Mouse (Mus musculus) lung, embryonic 16.5 days (tissue): ENCODE data around the gene Ttc7. TPM values are rescaled to one million over a fixed set of nuclear protein-coding genes. Genes with fewer than 3 reads are reported as not detected.

ENCODE experiments used
- ATAC-seq: fragments of 200-750 bp; cut with Nextera tagmentation; 2 replicates; pipeline ENCODE4 v1.8.0; 2017; ENCODE audit warnings: low read depth, mild to moderate bottlenecking, moderate library complexity
- H3K27ac ChIP-seq: fragments of 300-500 bp; sonication (generic); 2 replicates; pipeline ENCODE4 v1.5.1; 2014; ENCODE audit warnings: mild to moderate bottlenecking, control low read depth, low read length
- H3K27me3 ChIP-seq: fragments of 300-500 bp; sonication (generic); 2 replicates; pipeline ENCODE4 v1.6.1; 2014; ENCODE audit warnings: low read depth, low read length, mixed read lengths; ENCODE audit not compliant: control insufficient read depth, insufficient read depth
- H3K36me3 ChIP-seq: fragments of 300-500 bp; sonication (generic); 2 replicates; pipeline ENCODE4 v1.6.1; 2014; ENCODE audit warnings: low read length; ENCODE audit not compliant: control insufficient read depth, insufficient read depth
- H3K4me1 ChIP-seq: fragments of 300-500 bp; sonication (generic); replicated peaks from 2 replicates; pipeline ENCODE4 v1.6.1; 2014; ENCODE audit warnings: low read length, mixed read lengths; ENCODE audit not compliant: control insufficient read depth, insufficient read depth
- H3K4me2 ChIP-seq: fragments of 300-500 bp; sonication (generic); 2 replicates; pipeline ENCODE4 v1.6.1; 2014; ENCODE audit warnings: low read depth, low read length, control low read depth
- H3K4me3 ChIP-seq: fragments of 300-500 bp; sonication (generic); 2 replicates; pipeline ENCODE4 v1.5.1; 2014; ENCODE audit warnings: mild to moderate bottlenecking, low read length, control low read depth
- H3K9ac ChIP-seq: fragments of 300-500 bp; sonication (generic); 2 replicates; pipeline ENCODE4 v1.6.1; 2014; ENCODE audit warnings: low read length, control low read depth
- H3K9me3 ChIP-seq: fragments of 300-500 bp; sonication (generic); 2 replicates; pipeline ENCODE4 v1.6.1; 2016; ENCODE audit warnings: low read length; ENCODE audit not compliant: control insufficient read depth
- WGBS: fragments of 180-500 bp; shearing (Covaris S2); extraction: QIAGEN DNeasy Blood & Tissue Kit; methylation state at CpG from one replicate; pipeline ENCODE4 v1.1.7; 2014; 5-methylcytosine and 5-hydroxymethylcytosine counted together
- polyA plus RNA-seq: library from polyadenylated mRNA; unstranded; fragments of >200 nt; fragmentation: Nextera tagmentation; extraction: Ambion mirVana; gene quantifications from 2 replicates; pipeline ENCODE4 v1.2.1, GENCODE M21; 2015

The Ttc7 gene
- polyA plus RNA-seq, 1 experiment from 2014 or later = 6.4 TPM

DNA sequence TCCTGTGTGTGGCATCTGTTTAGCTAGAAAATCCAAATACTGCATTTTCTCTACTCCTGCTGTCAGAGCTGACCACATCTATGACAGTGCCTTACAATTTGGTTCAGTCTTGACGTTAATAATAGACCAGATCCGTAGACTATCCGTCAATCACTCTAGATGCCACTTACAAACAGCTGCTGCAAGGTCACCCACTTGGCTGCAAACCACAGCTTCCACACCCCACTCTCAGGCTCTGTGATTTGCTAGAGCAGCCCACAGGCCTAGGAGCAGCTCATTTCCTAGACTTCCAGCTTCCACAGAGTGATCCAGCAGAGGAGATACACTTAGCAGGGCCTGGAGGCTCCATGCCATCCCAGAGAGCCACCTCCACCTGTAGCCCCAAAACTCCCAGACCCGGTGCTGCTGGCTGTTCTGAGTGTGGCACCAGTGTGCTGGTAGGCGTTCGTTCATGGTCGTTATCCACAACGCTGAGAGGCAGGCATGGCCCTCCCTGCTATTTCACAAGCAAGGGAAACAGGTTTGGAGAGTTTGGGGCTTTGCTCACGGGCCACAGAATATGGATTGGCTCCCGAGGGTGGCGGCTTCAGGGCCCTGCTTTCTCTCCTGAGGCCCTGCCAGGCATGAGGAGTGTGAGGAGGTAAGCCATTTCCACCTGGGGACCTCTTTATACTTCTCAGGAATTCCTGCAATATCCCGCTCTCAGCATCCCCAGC, 26.5 kb downstream of the Ttc7 start:
- H3K4me3 ChIP-seq = no peak overlapping the region
- no peaks in the 10 kb centered on the region for H3K36me3 ChIP-seq
- ATAC-seq = no peak
- no peaks in the 10 kb centered on the region for H3K9me3 ChIP-seq
- peaks cover 4% of the 10 kb centered on the region for H3K4me1 ChIP-seq
- WGBS = 55% methylated on average over 12 of the region's 12 CpGs
- no peak overlapping the region for H3K27ac ChIP-seq
- H3K9ac ChIP-seq = no peak overlapping the region
- no peaks in the 10 kb centered on the region for H3K27me3 ChIP-seq
- no peak overlapping the region for H3K4me2 ChIP-seq

DNA sequence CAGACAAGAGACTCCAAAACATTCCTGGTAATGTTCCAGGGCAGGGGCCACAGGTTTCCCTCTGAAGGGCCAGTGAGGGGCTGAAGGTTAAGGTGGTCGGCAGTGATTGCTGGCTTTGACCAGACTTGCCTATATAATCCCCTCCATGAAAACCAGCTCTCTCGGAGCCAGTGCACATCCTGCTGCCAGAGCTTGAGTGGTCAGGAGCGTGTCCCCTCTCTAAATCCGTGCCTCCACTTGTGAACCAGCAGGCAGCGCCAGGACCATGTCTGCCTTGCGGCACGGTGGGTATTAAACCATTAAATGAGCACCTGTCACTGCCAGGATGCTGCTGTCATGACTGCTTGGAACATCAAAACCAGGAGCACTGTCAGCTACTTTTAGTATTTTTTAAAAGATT, 27.8 kb downstream of the Ttc7 start:
- 83% methylated on average over 7 of the region's 7 CpGs for WGBS
- no peaks in the 10 kb centered on the region for H3K9me3 ChIP-seq

DNA sequence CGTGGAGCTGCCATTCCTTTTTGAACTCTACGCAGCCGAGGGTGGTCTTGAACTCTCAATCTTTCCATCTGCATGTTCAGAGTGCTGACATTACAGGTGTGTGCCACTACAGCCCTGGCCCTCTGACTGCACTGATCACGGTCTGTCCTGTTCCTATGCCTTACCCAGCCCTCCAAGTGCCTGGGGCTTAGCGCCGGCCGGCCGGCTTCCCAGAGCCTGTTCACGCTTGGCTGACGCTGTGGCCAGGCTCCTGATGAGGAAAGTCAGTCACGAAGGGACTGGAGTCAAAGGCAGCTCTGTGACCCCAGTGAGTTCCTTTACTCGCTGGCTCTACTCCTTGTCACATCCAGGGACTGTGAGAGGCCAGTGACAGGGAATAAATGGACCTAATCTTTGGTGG, 29.7 kb downstream of the Ttc7 start:
- Histone ChIP-seq H3K4me3 (no peak overlapping the region), H3K27ac (no peak overlapping the region), H3K36me3 (no peaks in the 10 kb centered on the region), H3K27me3 (no peaks in the 10 kb centered on the region), H3K4me1 (peaks cover 7% of the 10 kb centered on the region), H3K9ac (no peak overlapping the region), H3K9me3 (no peaks in the 10 kb centered on the region), H3K4me2 (no peak overlapping the region)
- 55% methylated on average over 12 of the region's 12 CpGs for WGBS
- ATAC-seq = no peak

More for the DNA sequence above, 27.8 kb downstream of the Ttc7 start:
- no peak overlapping the region for H3K4me3 ChIP-seq
- no peak for ATAC-seq
- no peak overlapping the region for H3K9ac ChIP-seq
- H3K4me2 ChIP-seq = no peak overlapping the region
- peaks cover 7% of the 10 kb centered on the region for H3K4me1 ChIP-seq
- no peak overlapping the region for H3K27ac ChIP-seq
- no peaks in the 10 kb centered on the region for H3K27me3 ChIP-seq
- no peaks in the 10 kb centered on the region for H3K36me3 ChIP-seq

DNA sequence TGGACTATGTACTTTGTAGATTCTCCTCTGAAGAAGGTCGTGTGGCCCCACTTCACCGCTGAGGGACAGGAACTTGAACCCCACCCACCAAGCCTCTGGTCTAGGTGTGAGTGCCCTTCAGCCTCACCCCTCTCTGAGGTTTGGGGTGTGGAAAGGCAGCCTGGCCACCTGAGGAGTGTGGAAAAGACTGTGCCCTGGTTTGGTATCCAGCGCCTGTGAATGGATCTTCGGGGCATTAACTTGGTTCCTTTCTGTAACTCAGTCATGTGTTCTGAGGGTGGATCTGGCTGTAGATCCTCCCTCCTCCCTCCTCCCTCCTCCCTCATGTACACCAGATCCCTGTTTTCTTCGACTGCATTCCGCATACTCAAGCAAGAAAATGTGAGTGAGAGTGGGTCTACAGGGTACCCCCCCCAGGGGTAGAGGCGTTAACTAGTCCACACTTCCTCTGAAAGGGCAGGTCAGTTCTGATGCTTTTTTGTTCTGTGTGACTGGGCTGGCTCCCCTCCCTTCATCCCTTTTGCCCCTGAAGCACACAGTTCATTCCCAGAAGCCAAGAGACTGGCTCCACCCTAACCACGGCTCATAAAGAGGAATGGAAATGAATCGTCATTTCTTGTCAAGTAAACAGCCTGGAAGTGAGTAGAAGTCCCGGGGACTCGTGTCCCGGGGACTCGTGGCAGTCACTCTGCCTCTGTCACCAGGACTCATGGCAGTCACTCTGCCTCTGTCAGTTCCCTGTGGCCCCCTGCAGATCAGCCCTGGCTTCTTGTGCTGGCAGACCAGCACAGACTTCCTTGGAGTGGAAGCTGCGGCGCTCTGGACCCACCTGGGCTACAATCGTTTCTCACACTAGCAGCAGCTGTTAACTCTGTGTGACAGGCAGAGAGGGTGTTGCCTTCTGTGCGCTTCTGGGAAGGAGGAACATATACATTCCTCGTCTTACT, 30.5 kb downstream of the Ttc7 start:
- Histone ChIP-seq H3K36me3 (no peaks in the 10 kb centered on the region), H3K4me2 (peak overlapping the region; percentile 14; the same call in 1 of the 2 replicates), H3K9me3 (no peaks in the 10 kb centered on the region), H3K27me3 (no peaks in the 10 kb centered on the region), H3K4me1 (peaks cover 10% of the 10 kb centered on the region), H3K4me3 (no peak overlapping the region), H3K9ac (0 out of 2 replicates have a peak overlapping the region, but pooled peaks have one; percentile 5), H3K27ac (no peak overlapping the region)
- ATAC-seq = no peak
- WGBS = 31% methylated on average over 18 of the region's 18 CpGs

DNA sequence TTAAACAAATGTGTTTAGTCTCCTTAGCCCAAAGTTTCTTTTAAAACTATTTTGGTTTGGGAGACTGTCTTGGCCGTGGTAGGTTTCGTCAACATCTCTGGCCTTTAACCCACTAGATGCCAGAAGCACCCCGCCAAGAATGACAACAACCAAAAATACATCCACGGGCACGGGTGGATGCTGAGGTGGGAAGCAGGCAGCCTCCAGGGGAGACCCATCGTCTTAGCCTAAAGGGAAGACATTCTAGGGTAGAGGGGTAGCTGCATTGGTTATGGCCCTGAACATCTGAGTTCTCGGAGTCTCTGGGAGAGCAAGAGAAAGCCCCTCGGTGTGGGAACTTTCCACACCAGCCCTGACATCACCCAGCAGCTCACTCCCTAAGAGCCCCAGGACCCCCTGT, 31.4 kb downstream of the Ttc7 start:
- Histone ChIP-seq H3K4me1 (peaks cover 10% of the 10 kb centered on the region), H3K36me3 (no peaks in the 10 kb centered on the region), H3K27ac (no peak overlapping the region), H3K4me3 (no peak overlapping the region), H3K27me3 (no peaks in the 10 kb centered on the region), H3K9me3 (no peaks in the 10 kb centered on the region), H3K9ac (no peak overlapping the region), H3K4me2 (no peak overlapping the region)
- WGBS = 69% methylated on average over 8 of the region's 8 CpGs
- ATAC-seq = no peak

DNA sequence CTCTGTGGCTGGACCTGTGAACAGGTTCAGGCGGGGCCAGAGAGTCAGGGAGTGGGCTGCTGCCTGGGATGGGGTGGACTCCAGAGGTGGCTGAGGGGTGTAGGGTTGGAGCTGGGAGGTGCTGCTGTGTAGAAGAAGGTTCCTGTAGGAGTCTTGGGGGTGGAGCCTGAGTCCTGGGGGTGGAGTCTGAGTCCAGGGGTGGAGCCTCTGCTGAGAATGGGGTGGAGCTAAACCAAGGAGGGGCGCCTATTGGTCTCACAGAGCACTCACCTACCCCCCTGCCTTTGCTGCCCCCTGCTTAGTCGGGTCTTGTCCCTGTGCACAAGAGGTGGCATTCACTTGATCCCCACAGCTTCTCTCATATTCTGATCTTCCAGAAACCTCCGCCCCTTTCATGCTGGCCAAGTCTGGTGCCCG, 31.9 kb downstream of the Ttc7 start:
- Histone ChIP-seq H3K4me1 (peaks cover 10% of the 10 kb centered on the region), H3K4me2 (no peak overlapping the region), H3K27me3 (no peaks in the 10 kb centered on the region), H3K36me3 (no peaks in the 10 kb centered on the region), H3K4me3 (no peak overlapping the region), H3K9ac (no peak overlapping the region), H3K27ac (no peak overlapping the region), H3K9me3 (no peaks in the 10 kb centered on the region)
- WGBS = 60% methylated on average over 5 of the region's 5 CpGs
- ATAC-seq = peak; percentile 24

DNA sequence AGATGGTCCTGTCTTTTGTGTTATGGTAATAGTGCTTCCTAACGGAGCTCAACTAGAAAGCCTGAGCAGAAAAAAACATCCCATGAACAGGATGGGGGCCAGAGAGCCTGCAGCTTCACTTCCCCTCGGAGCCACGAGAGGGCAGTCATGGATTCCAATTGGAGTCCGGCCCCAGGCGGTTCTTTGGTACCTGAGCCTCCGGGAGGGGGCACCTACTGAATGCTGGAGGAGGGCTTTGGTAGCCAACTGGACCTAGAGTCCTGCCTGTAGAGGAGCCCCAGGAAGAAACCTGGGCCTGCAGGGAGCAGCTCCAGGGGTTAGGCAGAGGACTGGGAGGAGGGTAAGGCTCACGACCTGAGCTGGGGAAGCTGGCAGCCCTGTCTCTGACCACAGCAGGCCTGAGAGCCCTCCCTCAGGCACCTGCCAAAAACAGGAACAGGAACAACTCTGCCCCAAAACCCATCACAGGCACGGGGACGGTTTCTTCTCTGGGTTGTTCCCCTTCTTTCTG, 32.4 kb downstream of the Ttc7 start:
- H3K4me2 ChIP-seq = no peak overlapping the region; the same call in 1 of the 2 replicates
- no peak overlapping the region for H3K9ac ChIP-seq
- 8% methylated on average over 9 of the region's 9 CpGs for WGBS
- H3K9me3 ChIP-seq = no peaks in the 10 kb centered on the region
- H3K27ac ChIP-seq = no peak overlapping the region
- peak; percentile 60 for ATAC-seq
- peaks cover 10% of the 10 kb centered on the region for H3K4me1 ChIP-seq
- no peak overlapping the region for H3K4me3 ChIP-seq
- H3K36me3 ChIP-seq = no peaks in the 10 kb centered on the region
- no peaks in the 10 kb centered on the region for H3K27me3 ChIP-seq

DNA sequence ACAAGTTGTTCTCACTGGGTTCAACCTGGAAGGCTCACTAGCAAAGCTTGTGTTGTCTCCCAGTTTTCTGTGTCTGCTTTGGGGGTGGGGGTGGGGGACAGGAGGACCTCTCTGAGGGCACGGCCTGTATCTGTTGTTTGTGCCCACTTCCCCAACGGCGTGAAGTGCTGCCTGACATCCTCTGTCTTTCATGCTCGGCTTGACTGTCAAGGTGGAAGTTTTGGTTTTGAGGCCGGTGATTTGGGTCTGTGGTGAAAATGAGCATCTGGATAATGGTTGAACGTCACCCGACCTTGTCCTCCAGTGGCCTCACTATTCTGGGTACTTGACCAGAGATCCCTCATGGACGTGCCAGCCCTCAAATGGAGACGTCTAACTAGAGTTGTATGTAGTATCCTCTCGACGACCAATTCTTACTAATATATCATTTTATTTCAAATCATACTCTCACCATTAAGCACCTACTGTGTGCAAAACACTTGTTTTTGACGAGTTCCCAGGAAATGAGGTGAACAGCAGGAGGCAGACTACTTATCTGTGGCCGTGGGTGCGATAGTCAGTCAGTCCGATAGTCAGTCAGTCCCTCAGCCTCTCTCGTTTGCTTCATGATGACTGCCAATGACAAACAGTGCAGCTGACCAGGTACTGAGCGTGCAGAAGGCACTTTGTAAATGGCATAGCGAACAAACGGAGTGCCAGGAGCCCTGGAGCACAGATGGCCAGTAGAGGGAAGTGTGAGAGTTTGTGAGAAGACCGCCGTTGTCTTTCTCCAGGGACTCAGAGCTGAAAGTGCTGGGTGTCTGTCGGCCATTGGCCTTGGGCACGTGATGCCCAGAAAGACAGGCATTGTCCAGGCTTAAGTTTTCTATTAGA, 33.4 kb downstream of the Ttc7 start:
- H3K27me3 ChIP-seq = no peaks in the 10 kb centered on the region
- ATAC-seq = no peak
- peaks cover 10% of the 10 kb centered on the region for H3K4me1 ChIP-seq
- H3K9ac ChIP-seq = no peak overlapping the region
- no peaks in the 10 kb centered on the region for H3K9me3 ChIP-seq
- no peak overlapping the region for H3K4me3 ChIP-seq
- H3K36me3 ChIP-seq = no peaks in the 10 kb centered on the region
- no peak overlapping the region for H3K27ac ChIP-seq
- 70% methylated on average over 23 of the region's 23 CpGs for WGBS
- H3K4me2 ChIP-seq = no peak overlapping the region
